Mouse (Mus musculus): ENCODE measurements around the gene Rbm47.

DNA sequence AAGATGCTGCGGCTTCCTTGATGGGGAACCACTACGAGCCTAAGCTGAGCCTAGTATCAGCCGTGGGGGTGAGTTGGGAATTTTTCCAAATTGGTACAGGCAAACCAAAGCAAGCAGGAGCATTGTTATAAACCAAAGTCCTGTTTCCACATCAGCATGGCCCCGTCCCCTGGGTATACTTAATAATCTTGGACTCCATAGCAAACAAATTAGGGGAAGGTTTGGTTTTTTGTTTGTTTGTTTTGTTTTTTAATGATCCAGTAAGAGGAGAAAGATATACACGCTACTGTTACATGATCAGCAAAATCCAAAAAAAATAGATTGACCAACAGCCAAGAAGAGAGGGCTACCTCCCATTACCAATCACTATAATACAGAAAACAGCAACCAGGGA is 84.0 kb downstream of the Rbm47 start:
- TF ChIP-seq CTCF (IDR thresholded peaks at IDR 0.05; ENCODE audit: extremely low read depth, insufficient read length, insufficient replicate concordance, low read depth, low read length): no peak
- no peak for TF ChIP-seq POLR2A (IDR thresholded peaks at IDR 0.05; ENCODE audit: low read depth, low read length)

All from small intestine, adult 2 months (tissue).